Mouse (Mus musculus): ENCODE measurements around the gene Ranbp9.
A peak's percentile ranks its signal among the peaks of the same experiment; 100 is the strongest.
"Not testable (repeated sequence)": the region's sequence is repeated elsewhere in the genome, so short reads cannot be mapped to it uniquely, and the experiment has no call there.

The Ranbp9 gene

GRCm38 (mm10) chr13:43496660-43497059, 15.6 kb upstream of the Ranbp9 start:
- DNase-seq (ENCODE audit: low read depth), result peak; percentile 36

DNA sequence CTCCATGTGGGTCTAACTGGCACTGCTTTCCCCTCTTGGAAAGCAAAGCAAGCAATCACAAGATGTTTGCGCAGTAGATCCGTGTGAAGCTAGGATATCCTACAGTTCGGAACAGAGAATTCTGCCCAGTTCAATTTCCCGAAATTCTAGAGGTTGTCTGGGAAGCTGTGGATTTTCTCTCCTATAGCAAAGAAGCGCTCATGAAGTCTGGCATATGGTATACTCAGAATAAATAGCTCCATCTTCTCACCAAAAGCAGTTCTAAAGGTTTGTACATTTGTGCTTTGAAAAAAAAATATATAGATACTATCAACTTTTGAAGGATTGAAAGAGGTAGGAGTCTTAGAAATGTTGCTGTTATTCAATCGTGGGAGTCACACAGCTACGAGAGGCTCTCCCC, 14.6 kb upstream of the Ranbp9 start:
- no peak for DNase-seq (ENCODE audit: low read depth)

GRCm38 (mm10) chr13:43493725-43494124, 12.6 kb upstream of the Ranbp9 start:
- DNase-seq (ENCODE audit: low read depth), result peak; percentile 56

DNA sequence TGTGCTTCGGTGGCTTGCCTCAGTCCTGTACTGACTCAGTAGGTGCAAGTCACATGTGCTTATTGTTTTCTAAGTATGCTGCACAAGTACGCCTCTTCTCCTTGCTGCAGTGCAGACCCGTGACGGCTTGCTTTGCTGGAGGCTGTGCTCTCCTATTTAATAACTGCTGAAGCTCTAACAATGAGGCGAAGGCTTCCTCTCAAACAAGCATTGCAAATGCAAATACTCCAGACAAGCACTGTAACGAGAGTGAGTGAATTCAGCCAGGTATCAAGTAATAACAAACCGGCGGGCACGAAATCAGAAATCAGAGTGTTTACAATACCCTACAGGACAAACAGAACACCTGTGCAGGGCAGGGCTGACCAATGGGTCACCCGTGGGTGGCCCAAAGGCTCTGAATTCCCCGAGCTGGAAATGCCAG, 12.0 kb upstream of the Ranbp9 start:
- DNase-seq (ENCODE audit: low read depth), result no peak

DNA sequence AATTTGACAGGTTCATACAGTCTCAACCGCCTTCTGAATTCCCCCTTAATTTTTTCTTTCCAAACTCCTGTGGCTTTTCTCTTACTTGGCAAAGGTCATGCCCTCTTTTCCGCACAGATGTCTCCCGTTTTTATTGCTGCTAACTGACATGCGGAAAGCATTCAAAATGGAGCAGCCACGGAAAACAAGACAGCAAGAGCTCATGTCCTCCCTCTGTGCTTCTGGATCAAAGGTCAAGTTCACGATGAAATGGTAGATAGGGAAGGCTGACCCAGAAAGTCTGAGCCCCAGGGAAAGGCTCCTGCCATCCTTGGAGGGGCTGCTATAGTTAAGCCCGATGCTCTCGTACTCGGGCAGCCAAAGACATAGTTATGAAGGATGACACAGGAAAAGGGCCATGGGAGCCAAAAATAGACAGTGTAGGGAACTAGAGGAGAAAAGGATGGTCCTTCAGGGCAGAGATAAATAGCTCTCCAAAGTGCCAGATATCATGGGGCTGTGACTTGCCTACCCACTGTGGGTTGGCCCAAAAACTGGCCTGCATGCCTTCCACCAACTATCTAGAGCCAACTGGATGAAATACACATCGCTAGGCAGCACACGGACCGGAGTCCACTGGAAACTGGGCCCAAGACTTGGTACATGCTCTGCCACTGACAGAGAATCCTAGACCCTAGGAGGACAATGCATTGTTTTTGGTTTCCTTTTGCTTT, 5.6 kb upstream of the Ranbp9 start:
- DNase-seq (ENCODE audit: low read depth), result no peak

DNA sequence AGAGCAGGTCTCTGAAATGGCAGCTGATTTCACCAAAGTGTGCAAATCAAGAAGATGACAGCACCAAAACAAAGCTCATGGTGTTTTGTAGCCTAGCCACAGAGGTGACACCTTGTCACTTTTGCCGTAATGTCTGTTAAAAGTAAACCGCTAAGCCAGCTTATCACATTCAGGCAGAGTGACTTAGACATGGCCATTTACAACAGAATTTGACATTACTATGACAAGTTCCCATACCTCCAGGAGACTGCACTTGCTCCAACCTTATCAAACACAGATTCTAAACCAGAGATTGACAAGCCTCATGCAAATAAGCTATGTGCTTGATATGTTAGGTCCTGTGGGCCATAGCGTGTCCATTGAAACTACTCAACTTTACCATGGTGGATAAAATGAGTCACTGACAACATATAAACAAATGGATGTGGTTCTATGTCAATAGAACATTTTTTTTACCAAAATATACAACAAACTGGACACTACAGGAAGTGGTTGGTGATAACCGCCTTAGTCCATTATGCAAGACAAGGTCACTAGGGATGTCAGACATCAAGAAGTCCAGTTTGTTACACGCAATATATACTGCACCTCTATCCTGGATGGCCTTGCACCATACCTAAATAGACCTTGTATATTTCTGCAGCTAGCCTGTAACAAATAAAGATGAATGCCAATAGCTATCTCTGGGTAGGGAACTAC, 4.3 kb upstream of the Ranbp9 start:
- DNase-seq (ENCODE audit: low read depth), result peak; percentile 89

GRCm38 (mm10) chr13:43482782-43483181, 1.7 kb upstream of the Ranbp9 start:
- no peak for DNase-seq (ENCODE audit: low read depth)

GRCm38 (mm10) chr13:43481859-43482245, 770 bp upstream of the Ranbp9 start:
- no peak for DNase-seq (ENCODE audit: low read depth)

- no peak for DNase-seq (ENCODE audit: low read depth)
Observed at GRCm38 (mm10) chr13:43480595-43480956, 506 bp downstream of the Ranbp9 start.

DNA sequence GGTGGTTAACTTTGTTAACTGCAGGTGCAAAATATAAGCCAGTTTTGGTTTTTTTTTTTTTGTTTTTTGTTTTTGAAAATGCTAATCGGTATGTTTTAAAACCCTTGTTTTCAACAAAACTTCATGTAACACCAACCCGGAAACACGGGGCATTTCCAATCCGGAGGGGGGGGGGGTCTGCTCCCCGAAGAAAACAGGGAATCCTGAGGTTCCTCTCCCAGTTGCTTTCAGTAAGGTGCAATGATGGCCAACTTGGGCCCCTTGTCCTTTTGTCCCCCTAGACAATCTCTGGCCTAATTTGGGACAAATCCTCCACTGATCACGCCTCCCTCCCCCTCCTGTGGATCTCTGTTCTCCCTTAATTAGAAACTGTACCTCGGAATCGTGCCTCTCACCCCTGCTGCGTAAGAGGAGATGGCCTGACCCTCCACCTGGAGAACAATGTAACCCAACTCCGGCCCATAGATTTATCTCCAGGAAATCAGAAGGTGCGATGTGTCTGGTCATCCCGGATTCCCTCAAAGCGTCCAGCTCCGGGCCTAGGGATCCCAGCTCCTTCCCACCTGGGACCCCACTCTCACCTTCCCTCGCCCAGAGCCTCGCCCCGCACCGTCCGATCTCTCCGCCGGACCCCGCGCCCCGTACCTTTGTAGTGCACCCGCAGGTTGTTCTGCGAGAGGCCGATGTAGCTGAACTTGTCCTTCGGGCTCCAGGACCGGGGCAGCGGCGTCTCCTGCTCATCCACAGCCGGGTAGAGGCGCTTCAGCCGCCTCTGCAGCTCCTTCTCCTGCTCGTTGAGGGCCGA, 1.1 kb downstream of the Ranbp9 start:
- peak; percentile 50 for DNase-seq (ENCODE audit: low read depth)

- no peak for DNase-seq (ENCODE audit: low read depth)
Observed at GRCm38 (mm10) chr13:43479024-43479705, 1.9 kb downstream of the Ranbp9 start.

DNA sequence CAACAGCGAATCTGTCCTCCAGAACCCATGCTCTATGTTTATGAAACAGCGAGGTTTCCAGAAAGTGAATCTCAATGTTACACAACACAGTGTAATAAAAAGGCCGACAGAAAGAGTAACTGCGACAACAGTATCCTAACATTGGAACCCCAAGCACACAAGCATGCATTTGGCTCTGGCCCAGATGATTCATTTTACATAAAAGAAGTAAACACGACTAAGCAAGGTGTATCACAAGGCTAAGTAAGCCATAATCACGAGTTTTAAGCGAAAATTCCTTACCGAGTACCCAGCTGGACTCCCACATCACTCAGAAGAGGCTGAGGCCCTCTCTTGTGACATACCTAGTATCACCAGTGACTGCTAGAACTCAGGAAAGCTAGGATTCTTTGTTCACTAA, 2.5 kb downstream of the Ranbp9 start:
- peak; percentile 62 for DNase-seq (ENCODE audit: low read depth)

GRCm38 (mm10) chr13:43477098-43477697, 3.9 kb downstream of the Ranbp9 start:
- no peak for DNase-seq (ENCODE audit: low read depth)

DNA sequence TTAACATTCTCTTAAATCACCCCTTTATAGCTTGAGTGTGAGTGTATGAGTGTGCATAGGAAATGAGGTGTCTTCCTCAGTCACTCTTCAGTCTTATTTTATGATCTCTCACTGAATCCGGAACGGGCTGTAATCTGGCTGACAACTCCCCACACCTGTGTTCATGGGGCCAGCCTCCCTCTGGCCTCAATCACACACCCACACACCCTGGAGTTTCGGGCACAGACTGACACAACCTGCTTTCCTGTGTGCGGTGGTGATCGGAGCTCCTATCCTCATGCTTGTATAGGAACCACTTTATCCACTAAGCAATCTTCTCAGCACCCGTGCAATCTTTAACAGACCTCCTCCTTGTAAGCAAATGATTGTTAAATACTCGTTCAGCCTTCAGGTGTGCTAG, 4.9 kb downstream of the Ranbp9 start:
- DNase-seq (ENCODE audit: low read depth), result no peak

- DNase-seq (ENCODE audit: low read depth), result no peak
Observed at GRCm38 (mm10) chr13:43474722-43475121, 6.4 kb downstream of the Ranbp9 start.

DNA sequence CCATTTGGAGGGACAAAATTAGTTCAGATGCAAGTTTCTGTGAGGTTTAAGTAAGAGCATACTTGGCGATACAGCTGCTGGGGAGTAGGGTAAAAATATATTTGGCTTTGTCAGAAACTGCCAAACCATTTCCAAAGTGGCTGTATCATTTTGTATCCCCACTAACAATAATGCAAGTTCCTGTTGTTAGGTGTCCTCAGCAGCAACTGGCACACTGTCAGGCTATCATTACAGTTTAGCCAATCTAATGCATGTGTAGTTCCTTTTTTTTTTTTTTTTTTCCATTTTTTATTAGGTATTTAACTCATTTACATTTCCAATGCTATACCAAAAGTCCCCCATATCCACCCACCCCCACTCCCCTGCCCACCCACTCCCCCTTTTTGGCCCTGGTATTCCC, 9.2 kb downstream of the Ranbp9 start:
- not testable (repeated sequence) for DNase-seq (ENCODE audit: low read depth)

DNA sequence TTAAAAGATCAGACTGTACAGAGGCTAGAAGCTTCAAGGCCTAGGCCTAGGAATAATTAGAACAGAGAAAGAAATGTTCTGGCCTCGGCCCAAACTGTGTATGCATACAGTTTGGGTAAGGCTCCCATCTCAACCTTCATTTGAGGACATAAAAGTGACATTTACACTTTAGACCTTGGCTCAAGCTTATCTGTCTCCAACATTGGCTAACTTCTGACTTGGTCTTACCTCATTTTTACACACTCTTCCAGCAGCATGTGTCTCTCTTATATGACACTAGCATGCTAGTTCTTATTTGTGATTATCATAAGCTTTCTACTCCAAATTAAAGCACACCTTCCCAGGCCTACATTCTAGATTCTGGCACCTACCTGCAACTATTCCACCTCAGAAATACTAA, 11.5 kb downstream of the Ranbp9 start:
- DNase-seq (ENCODE audit: low read depth), result no peak

GRCm38 (mm10) chr13:43464605-43465004, 16.5 kb downstream of the Ranbp9 start:
- DNase-seq (ENCODE audit: low read depth), result no peak

DNA sequence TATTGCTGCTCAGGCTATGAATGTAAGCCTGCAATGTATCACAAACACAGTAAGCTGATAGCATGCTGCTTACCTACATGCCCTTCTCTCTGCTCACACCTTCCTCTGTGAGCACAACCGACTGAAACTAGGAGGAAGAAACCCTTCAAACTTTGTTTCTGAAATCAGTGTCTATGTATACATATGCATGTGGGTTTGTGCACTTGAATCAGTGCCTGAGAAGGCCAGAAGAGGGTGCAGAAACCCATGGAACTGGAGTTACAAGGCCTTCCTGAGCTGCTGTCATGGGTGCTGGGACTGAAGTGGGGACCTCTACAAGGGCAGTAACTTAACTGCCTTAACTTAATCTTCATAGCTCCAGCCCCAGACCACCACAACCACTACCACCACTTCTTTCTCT, 23.9 kb downstream of the Ranbp9 start:
- DNase-seq (ENCODE audit: low read depth), result peak; percentile 54

- peak; percentile 54 for DNase-seq (ENCODE audit: low read depth)
Observed at GRCm38 (mm10) chr13:43454431-43454830, 26.7 kb downstream of the Ranbp9 start.

- peak; percentile 57 for DNase-seq (ENCODE audit: low read depth)
Observed at GRCm38 (mm10) chr13:43452843-43453605, 28.1 kb downstream of the Ranbp9 start.
